Mouse (Mus musculus): ENCODE results near the gene Smtnl2.

DNA sequence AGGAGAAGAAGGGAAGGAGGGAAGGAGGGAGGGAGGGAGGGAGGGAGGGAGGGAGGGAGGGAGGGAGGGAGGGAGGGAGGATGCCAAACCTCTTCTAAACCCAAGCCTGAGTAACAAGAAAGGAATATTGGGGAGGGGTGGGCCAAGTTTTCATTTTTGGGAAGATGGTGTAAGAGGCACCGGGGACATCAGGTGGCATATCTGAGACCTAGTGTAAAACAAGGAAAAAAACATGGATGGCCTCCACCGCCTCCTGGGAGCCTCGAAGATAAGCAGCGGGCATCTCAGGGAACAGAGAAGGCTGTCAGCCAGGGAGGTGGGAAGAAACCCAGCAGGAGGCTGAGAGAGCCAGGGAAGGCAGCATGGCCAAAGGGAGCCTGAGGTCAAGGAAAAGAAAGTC, 6.0 kb downstream of the Smtnl2 start:
- no peak for TF ChIP-seq POLR2A (IDR thresholded peaks at IDR 0.05; ENCODE audit: insufficient read depth, low read length)
- TF ChIP-seq EP300 (IDR thresholded peaks at IDR 0.05; ENCODE audit: insufficient read depth, low read depth, low read length), result no peak
- no peak for TF ChIP-seq CTCF (IDR thresholded peaks at IDR 0.05; ENCODE audit: low read depth, low read length)

Data from ES-Bruce4 (cell line).